In the genomic region with DNA sequence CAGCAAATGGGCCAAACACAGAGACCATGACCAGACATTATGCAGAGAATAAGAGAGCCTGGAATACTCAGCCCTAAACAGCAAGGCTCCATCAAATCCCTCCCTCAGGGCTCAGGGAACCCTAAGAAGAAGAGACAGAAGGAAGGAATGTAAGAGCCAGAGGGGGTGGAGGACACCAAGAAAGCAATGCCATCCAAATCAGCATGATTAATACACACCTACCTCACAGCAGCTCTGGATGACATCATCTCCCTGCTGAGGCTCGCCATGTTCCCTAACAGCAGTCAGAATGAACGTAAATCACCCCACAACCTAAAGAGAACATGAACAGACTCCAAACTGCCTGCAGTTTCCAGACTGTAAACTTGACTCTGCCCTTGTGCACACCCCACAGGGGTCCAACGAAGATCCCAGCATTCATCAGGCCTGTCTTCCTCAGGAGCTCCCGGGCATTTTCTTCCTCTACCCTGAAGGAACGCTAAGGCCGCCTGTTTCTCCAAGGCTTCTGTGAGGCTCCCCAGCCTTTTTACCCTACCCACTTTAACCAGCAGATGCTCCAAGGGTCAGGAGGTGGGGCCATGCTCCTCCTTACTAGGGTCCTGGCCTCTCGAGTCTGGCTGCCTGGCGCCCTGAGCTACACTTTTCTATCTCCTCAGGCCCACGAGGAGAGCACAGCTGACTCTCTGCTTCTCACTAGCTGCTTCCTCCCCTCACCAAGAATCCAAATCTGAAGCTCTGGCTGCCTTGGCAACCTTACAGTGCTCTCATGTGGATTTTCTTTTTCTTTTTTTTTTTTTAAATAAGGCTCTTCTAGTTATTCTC, we compare ENCODE assay signal across 9 mouse cellular contexts. TPM values are rescaled to one million over a fixed set of nuclear protein-coding genes. Genes with fewer than 3 reads are reported as not detected.
DNase-seq lines count a peak whose midpoint lies in the region; ATAC-seq and TF ChIP-seq lines count a peak whose summit lies in the region.
"Had no signal": no experiment of that assay in that cellular context is flagged by ENCODE, and none has a peak within 500 bp of the region (broad histone marks: within the 10 kb centered on the region; RNA-seq: fewer than 3 reads in every experiment).

No protein-coding gene starts in this region.

- intact Hi-C loops in heart, adult 2 months (cut with DNase I), result no loop called here
- intact Hi-C loops in heart, postnatal 36 days (cut with DNase I), result no loop called here
- intact Hi-C loops in heart, postnatal 10 days (cut with DNase I), result no loop called here

- H3K4me1 ChIP-seq in heart, adult 2 months (ENCODE audit: control insufficient read depth, insufficient read depth, low read length), result peaks cover 31% of the 10 kb centered on the region
- peaks cover 25% of the 10 kb centered on the region for H3K4me1 ChIP-seq in midbrain, postnatal 0 days (ENCODE audit: insufficient read depth, low read length)

- peak overlapping the region; percentile 44 for H3K27ac ChIP-seq in heart, adult 2 months
- peak overlapping the region; percentile 88 for H3K27ac ChIP-seq in midbrain, postnatal 0 days (ENCODE audit: low read depth, low read length)

- peak overlapping the region; percentile 38 for H3K4me2 ChIP-seq in midbrain, postnatal 0 days (ENCODE audit: low read depth, low read length, poor library complexity, severe bottlenecking)

- no peak overlapping the region for H3K4me3 ChIP-seq in heart, adult 2 months
- peak overlapping the region; percentile 13; the same call in 1 of the 2 replicates for H3K4me3 ChIP-seq in midbrain, postnatal 0 days (ENCODE audit: low read depth, low read length)

- no peak for TF ChIP-seq POLR2A in heart, adult 2 months (IDR thresholded peaks at IDR 0.05; ENCODE audit: insufficient read depth, low read depth, low read length)

- WGBS in heart, adult 2 months, result 51% methylated on average over 9 of the region's 9 CpGs
- WGBS in midbrain, postnatal 0 days, result 15% methylated on average over 9 of the region's 9 CpGs

- DNase-seq in heart, adult 2 months, result peak; percentile 27 to 49
- no peak for DNase-seq in heart, postnatal 36 days
- peak; percentile 67 for DNase-seq in embryo, embryonic 10 days (ENCODE audit: low spot score)
- DNase-seq in heart, postnatal 10 days, result peak; percentile 36 to 39
- peak; percentile 27 to 49 for DNase-seq in kidney, postnatal 4 days
- DNase-seq in midbrain, postnatal 0 days (ENCODE audit: low spot score), result peak; percentile 70
- DNase-seq in c-Kit-positive CD71-positive TER-119-positive erythroid progenitor cells, embryonic 14.5 days (ENCODE audit: low spot score), result no peak
- no peak for DNase-seq in urinary bladder, postnatal 25 days (ENCODE audit: low spot score)

- ATAC-seq in midbrain, postnatal 0 days (ENCODE audit: low FRiP score), result peak; percentile 80

- peaks cover 3% of the 10 kb centered on the region for H3K79me2 ChIP-seq in heart, adult 2 months (replicated peaks; ENCODE audit: control insufficient read depth, insufficient read depth, low read length)

- peaks cover 16% of the 10 kb centered on the region for H3K36me3 ChIP-seq in heart, adult 2 months (ENCODE audit: control insufficient read depth, insufficient read depth, low read length)
- no peaks in the 10 kb centered on the region for H3K36me3 ChIP-seq in midbrain, postnatal 0 days (ENCODE audit: insufficient read depth, low read length)

- no peak overlapping the region for H3K9ac ChIP-seq in heart, adult 2 months (ENCODE audit: low read depth, low read length)
- H3K9ac ChIP-seq in midbrain, postnatal 0 days (replicated peaks; ENCODE audit: low read length, poor library complexity, severe bottlenecking), result peak overlapping the region; percentile 46

- no peaks in the 10 kb centered on the region for H3K27me3 ChIP-seq in heart, adult 2 months (ENCODE audit: control insufficient read depth, insufficient read depth, low read length)
- no peaks in the 10 kb centered on the region for H3K27me3 ChIP-seq in midbrain, postnatal 0 days (ENCODE audit: insufficient read depth, low read length)
- H3K27me3 ChIP-seq: CH12.LX had no signal

- no peak for TF ChIP-seq CTCF in heart, adult 2 months (IDR thresholded peaks at IDR 0.05)
- no peak for TF ChIP-seq CTCF in midbrain, postnatal 0 days (IDR thresholded peaks at IDR 0.05)

- TF ChIP-seq EP300 in heart, adult 2 months (IDR thresholded peaks at IDR 0.05; ENCODE audit: insufficient read depth, low read depth, low read length), result no peak

- no peaks in the 10 kb centered on the region for H3K9me3 ChIP-seq in midbrain, postnatal 0 days (ENCODE audit: low read length)

RNA-seq across cellular contexts. Expression of a gene that starts 15.0 kb away (rescaled TPM):
- 10 to 100 TPM in 1 of 2 experiments, 1 to 10 TPM in 1; 9.4 to 10.6 TPM for total RNA-seq in heart, adult 2 months (2021)
- 2.9 and 3.6 TPM in 2 replicates for polyA plus RNA-seq in heart, adult 2 months (2012; rRNA removed)
- total RNA-seq in heart, postnatal 36 days (2021), result 10 to 100 TPM in 1 of 2 experiments, 1 to 10 TPM in 1; 9.0 to 10.8 TPM
- total RNA-seq in heart, postnatal 10 days (2021), result 10 to 100 TPM; 15.7 TPM
- total RNA-seq in midbrain, postnatal 0 days (2014; rRNA removed), result 17.1 and 18.8 TPM in 2 replicates
- 3.1 and 3.6 TPM in 2 replicates for polyA plus RNA-seq in midbrain, postnatal 0 days (2015; fragmentation: Nextera tagmentation; extraction: Ambion mirVana)

RNA-seq across cellular contexts. Expression of a gene that starts 40.7 kb away (rescaled TPM):
- under 1 TPM in 1 of 2 experiments, not detected in 1; 0.16 TPM for total RNA-seq in heart, adult 2 months (2021)
- polyA plus RNA-seq in heart, adult 2 months (2012; rRNA removed), result 0.18 and 0.38 TPM in 2 replicates
- under 1 TPM in 1 of 2 experiments, not detected in 1; 0.38 TPM for total RNA-seq in heart, postnatal 36 days (2021)
- total RNA-seq in heart, postnatal 10 days (2021), result not detected
- 1.7 TPM in 1 of 2 replicates, not detected in the other for total RNA-seq in midbrain, postnatal 0 days (2014; rRNA removed)
- polyA plus RNA-seq in midbrain, postnatal 0 days (2015; fragmentation: Nextera tagmentation; extraction: Ambion mirVana), result 0.21 and 0.23 TPM in 2 replicates
- total RNA-seq: CH12.LX had no signal

Comparison
In these comparisons a context has a peak if more than half of its experiments do, and no peak if none do; other contexts are left out.
1. DNase-seq: peak in heart, adult 2 months (2 of 2), embryo, embryonic 10 days (single experiment), heart, postnatal 10 days (2 of 2), kidney, postnatal 4 days (2 of 2) and midbrain, postnatal 0 days (single experiment); none in heart, postnatal 36 days (0 of 2), c-Kit-positive CD71-positive TER-119-positive erythroid progenitor cells, embryonic 14.5 days (single experiment) and urinary bladder, postnatal 25 days (single experiment).